Mouse (Mus musculus): ENCODE results near the gene H2afy2. TPM values are rescaled to one million over a fixed set of nuclear protein-coding genes. Genes with fewer than 3 reads are reported as not detected.

H2afy2 gene
- total RNA-seq, 2 experiments from 2014 or later = 2.0 to 2.2 TPM

- no peak for ATAC-seq (replicated peaks; ENCODE audit: poor library complexity)
Observed at GRCm38 (mm10) chr10:61693563-61693962, 90.4 kb downstream of the H2afy2 start.

GRCm38 (mm10) chr10:61689405-61689804, 94.5 kb downstream of the H2afy2 start:
- no peak for ATAC-seq (replicated peaks; ENCODE audit: poor library complexity)

Other genes with a start within 250 kb of the H2afy2 start
- 0.10 TPM in 2 replicates for gene Npffr1, start 188.7 kb downstream of the H2afy2 start, total RNA-seq (2015)
- not detected in 2 replicates for gene Npffr1, start 188.7 kb downstream of the H2afy2 start, total RNA-seq (2017)
- gene Ppa1, start 135.6 kb downstream of the H2afy2 start, total RNA-seq (2015) = 94.9 and 95.4 TPM in 2 replicates
- gene Ppa1, start 135.6 kb downstream of the H2afy2 start, total RNA-seq (2017) = 139 and 176 TPM in 2 replicates
- gene Sar1a, start 103.8 kb downstream of the H2afy2 start, total RNA-seq (2015) = 81.2 and 88.9 TPM in 2 replicates
- 98.0 and 113 TPM in 2 replicates for gene Sar1a, start 103.8 kb downstream of the H2afy2 start, total RNA-seq (2017)
- gene Tysnd1, start 88.6 kb downstream of the H2afy2 start, total RNA-seq (2015) = 19.0 and 19.7 TPM in 2 replicates
- 19.9 and 22.7 TPM in 2 replicates for gene Tysnd1, start 88.6 kb downstream of the H2afy2 start, total RNA-seq (2017)
- 1.2 and 1.3 TPM in 2 replicates for gene Aifm2, start 68.9 kb downstream of the H2afy2 start, total RNA-seq (2015)
- gene Aifm2, start 68.9 kb downstream of the H2afy2 start, total RNA-seq (2017) = 3.7 and 4.4 TPM in 2 replicates
- gene Col13a1, start 195.0 kb upstream of the H2afy2 start, total RNA-seq (2015) = not detected in 2 replicates
- not detected in 2 replicates for gene Col13a1, start 195.0 kb upstream of the H2afy2 start, total RNA-seq (2017)